Mouse (Mus musculus) hindbrain, embryonic 13.5 days (tissue): Measurements from ENCODE around the gene Cdc45. TPM values are rescaled to one million over a fixed set of nuclear protein-coding genes. Genes with fewer than 3 reads are reported as not detected.
"Not testable (repeated sequence)": the region's sequence is repeated elsewhere in the genome, so short reads cannot be mapped to it uniquely, and the experiment has no call there.

Experiments
- ATAC-seq: fragments of 200-750 bp; cut with Nextera tagmentation; 2 replicates; pipeline ENCODE4 v1.8.0; 2017; ENCODE audit warnings: moderate TSS enrichment; ENCODE audit not compliant: low FRiP score
- H3K27ac ChIP-seq: fragments of 300-500 bp; sonication (generic); 2 replicates; pipeline ENCODE4 v1.5.1; 2015; ENCODE audit warnings: inconsistent platforms, mild to moderate bottlenecking, moderate library complexity
- H3K27me3 ChIP-seq: fragments of 300-500 bp; sonication (generic); 2 replicates; pipeline ENCODE4 v1.6.1; 2015; ENCODE audit warnings: mild to moderate bottlenecking, inconsistent platforms
- H3K36me3 ChIP-seq: fragments of 300-500 bp; sonication (generic); 2 replicates; pipeline ENCODE4 v1.6.1; 2015; ENCODE audit warnings: mild to moderate bottlenecking, inconsistent platforms
- H3K4me1 ChIP-seq: fragments of 300-500 bp; sonication (generic); replicated peaks from 2 replicates; pipeline ENCODE4 v1.6.1; 2015; ENCODE audit warnings: inconsistent platforms
- H3K4me2 ChIP-seq: fragments of 300-500 bp; sonication (generic); 2 replicates; pipeline ENCODE4 v1.6.1; 2015; ENCODE audit warnings: inconsistent platforms, mild to moderate bottlenecking, moderate library complexity
- H3K4me3 ChIP-seq: fragments of 300-500 bp; sonication (generic); 2 replicates; pipeline ENCODE4 v1.5.1; 2015; ENCODE audit warnings: mild to moderate bottlenecking, inconsistent platforms
- H3K9ac ChIP-seq: fragments of 300-500 bp; sonication (generic); 2 replicates; pipeline ENCODE4 v1.6.1; 2015; ENCODE audit warnings: mild to moderate bottlenecking, inconsistent platforms
- H3K9me3 ChIP-seq: fragments of 300-500 bp; sonication (generic); 2 replicates; pipeline ENCODE4 v1.6.1; 2016; ENCODE audit warnings: inconsistent platforms
- WGBS: fragments of 180-500 bp; shearing (Covaris S2); methylation state at CpG from one replicate; pipeline ENCODE4 v1.1.7; 2015; 5-methylcytosine and 5-hydroxymethylcytosine counted together
- polyA plus RNA-seq: library from polyadenylated mRNA; unstranded; fragments of >200 nt; fragmentation: Nextera tagmentation; extraction: Ambion mirVana; gene quantifications from 2 replicates; pipeline ENCODE4 v1.2.1, GENCODE M21; 2015

The Cdc45 gene
- polyA plus RNA-seq: 11.3 and 12.3 TPM in 2 replicates

- Histone ChIP-seq H3K4me1 (peaks cover 22% of the 10 kb centered on the region), H3K4me3 (peak within 1 kb of the TSS; percentile 63), H3K4me2 (peak within 1 kb of the TSS; percentile 82), H3K36me3 (peaks cover 16% of the 10 kb centered on the region), H3K9me3 (no peaks in the 10 kb centered on the region), H3K27me3 (no peaks in the 10 kb centered on the region), H3K9ac (peak within 1 kb of the TSS; percentile 80), H3K27ac (peak within 1 kb of the TSS; percentile 25)
- ATAC-seq: peak; percentile 96
- WGBS: under 1% methylated on average over 42 of the region's 42 CpGs
Observed at GRCm38 (mm10) chr16:18811468-18812384, at the start of gene Cdc45, which contains the start of gene Ufd1. TSS of gene Cdc45 (minus strand) at chr16:18811987. TSS of gene Ufd1 (plus strand) at chr16:18811779.

GRCm38 (mm10) chr16:18860186-18860585 is 48.4 kb upstream of the Cdc45 start:
- no peak overlapping the region for H3K27ac ChIP-seq
- ATAC-seq: no peak
- WGBS: 74% methylated on average over 1 of the region's 1 CpGs

GRCm38 (mm10) chr16:18858551-18858950 is 46.8 kb upstream of the Cdc45 start:
- no peak overlapping the region for H3K4me3 ChIP-seq
- H3K9ac ChIP-seq: no peak overlapping the region
- no peaks in the 10 kb centered on the region for H3K4me1 ChIP-seq
- H3K27me3 ChIP-seq: no peaks in the 10 kb centered on the region
- no peak for ATAC-seq
- H3K9me3 ChIP-seq: no peaks in the 10 kb centered on the region
- no peak overlapping the region for H3K27ac ChIP-seq
- no peaks in the 10 kb centered on the region for H3K36me3 ChIP-seq
- H3K4me2 ChIP-seq: no peak overlapping the region

More at GRCm38 (mm10) chr16:18860186-18860585, 48.4 kb upstream of the Cdc45 start:
- no peak overlapping the region for H3K4me2 ChIP-seq
- H3K9ac ChIP-seq: no peak overlapping the region
- no peaks in the 10 kb centered on the region for H3K27me3 ChIP-seq
- H3K36me3 ChIP-seq: no peaks in the 10 kb centered on the region
- no peak overlapping the region for H3K4me3 ChIP-seq
- H3K4me1 ChIP-seq: no peaks in the 10 kb centered on the region
- H3K9me3 ChIP-seq: no peaks in the 10 kb centered on the region

GRCm38 (mm10) chr16:18849521-18850190 is 37.9 kb upstream of the Cdc45 start:
- not testable (repeated sequence) for H3K27me3 ChIP-seq, H3K4me3 ChIP-seq, H3K4me2 ChIP-seq, H3K9me3 ChIP-seq, H3K9ac ChIP-seq, H3K36me3 ChIP-seq, H3K4me1 ChIP-seq, ATAC-seq, H3K27ac ChIP-seq
- 90% methylated on average over 15 of the region's 17 CpGs for WGBS

GRCm38 (mm10) chr16:18846301-18846820 is 34.6 kb upstream of the Cdc45 start:
- no peak overlapping the region for H3K27ac ChIP-seq
- no peak for ATAC-seq
- no peak overlapping the region for H3K9ac ChIP-seq
- H3K4me1 ChIP-seq: no peaks in the 10 kb centered on the region
- H3K4me2 ChIP-seq: no peak overlapping the region
- no peaks in the 10 kb centered on the region for H3K27me3 ChIP-seq
- 91% methylated on average over 15 of the region's 15 CpGs for WGBS
- no peak overlapping the region for H3K4me3 ChIP-seq
- no peaks in the 10 kb centered on the region for H3K9me3 ChIP-seq
- no peaks in the 10 kb centered on the region for H3K36me3 ChIP-seq

- H3K4me2 ChIP-seq: no peak overlapping the region
- no peaks in the 10 kb centered on the region for H3K27me3 ChIP-seq
- peaks cover 35% of the 10 kb centered on the region for H3K36me3 ChIP-seq
- H3K9me3 ChIP-seq: no peaks in the 10 kb centered on the region
- no peak overlapping the region for H3K9ac ChIP-seq
- no peak overlapping the region for H3K27ac ChIP-seq
- H3K4me1 ChIP-seq: peaks cover 8% of the 10 kb centered on the region; the same call in 1 of the 2 replicates
- 93% methylated on average over 4 of the region's 4 CpGs for WGBS
- no peak for ATAC-seq
- no peak overlapping the region for H3K4me3 ChIP-seq
Observed at GRCm38 (mm10) chr16:18838346-18838745, 26.6 kb upstream of the Cdc45 start.

- WGBS: 2% methylated on average over 46 of the region's 46 CpGs
- H3K4me2 ChIP-seq: peak within 1 kb of the TSS; percentile 65
- peaks cover 8% of the 10 kb centered on the region; the same call in 1 of the 2 replicates for H3K4me1 ChIP-seq
- no peaks in the 10 kb centered on the region for H3K27me3 ChIP-seq
- H3K9me3 ChIP-seq: no peaks in the 10 kb centered on the region
- peak within 1 kb of the TSS; percentile 73 for H3K27ac ChIP-seq
- peaks cover 52% of the 10 kb centered on the region for H3K36me3 ChIP-seq
- peak within 1 kb of the TSS; percentile 73 for H3K4me3 ChIP-seq
- peak; percentile 98 for ATAC-seq
- peak within 1 kb of the TSS; percentile 86 for H3K9ac ChIP-seq
Observed at GRCm38 (mm10) chr16:18836468-18837208, 24.9 kb upstream of the Cdc45 start, which contains the start of the genes 2510002D24Rik and Gm28539. TSS of gene 2510002D24Rik (plus strand) at chr16:18836578. TSS of gene Gm28539 (plus strand) at chr16:18836584.

- Histone ChIP-seq H3K9ac (0 out of 2 replicates have a peak overlapping the region, but pooled peaks have one; percentile 86), H3K36me3 (peaks cover 57% of the 10 kb centered on the region), H3K9me3 (no peaks in the 10 kb centered on the region), H3K4me2 (peak overlapping the region; percentile 65), H3K27me3 (no peaks in the 10 kb centered on the region), H3K4me3 (peak overlapping the region; percentile 73), H3K27ac (no peak overlapping the region), H3K4me1 (peaks cover 8% of the 10 kb centered on the region; the same call in 1 of the 2 replicates)
- 32% methylated on average over 3 of the region's 3 CpGs for WGBS
- ATAC-seq: peak; percentile 63
Observed at GRCm38 (mm10) chr16:18836073-18836467, 24.3 kb upstream of the Cdc45 start.

- Histone ChIP-seq H3K4me2 (no peak overlapping the region), H3K4me3 (no peak overlapping the region), H3K27me3 (no peaks in the 10 kb centered on the region), H3K27ac (no peak overlapping the region), H3K4me1 (peaks cover 8% of the 10 kb centered on the region; the same call in 1 of the 2 replicates), H3K36me3 (peaks cover 68% of the 10 kb centered on the region), H3K9ac (no peak overlapping the region), H3K9me3 (no peaks in the 10 kb centered on the region)
- no peak for ATAC-seq
- 82% methylated on average over 2 of the region's 2 CpGs for WGBS
Observed at GRCm38 (mm10) chr16:18833486-18833885, 21.7 kb upstream of the Cdc45 start.

GRCm38 (mm10) chr16:18829102-18829501 is 17.3 kb upstream of the Cdc45 start:
- ATAC-seq: no peak
- 94% methylated on average over 6 of the region's 6 CpGs for WGBS
- Histone ChIP-seq H3K36me3 (peaks cover 94% of the 10 kb centered on the region), H3K4me2 (no peak overlapping the region), H3K4me3 (no peak overlapping the region), H3K9me3 (no peaks in the 10 kb centered on the region), H3K9ac (no peak overlapping the region), H3K27me3 (no peaks in the 10 kb centered on the region), H3K27ac (no peak overlapping the region), H3K4me1 (no peaks in the 10 kb centered on the region)

GRCm38 (mm10) chr16:18828630-18829029 is 16.8 kb upstream of the Cdc45 start:
- no peak overlapping the region for H3K4me3 ChIP-seq
- H3K9me3 ChIP-seq: no peaks in the 10 kb centered on the region
- peaks cover 94% of the 10 kb centered on the region for H3K36me3 ChIP-seq
- H3K4me2 ChIP-seq: no peak overlapping the region
- no peaks in the 10 kb centered on the region for H3K27me3 ChIP-seq
- ATAC-seq: no peak
- H3K9ac ChIP-seq: no peak overlapping the region
- H3K27ac ChIP-seq: no peak overlapping the region
- no peaks in the 10 kb centered on the region for H3K4me1 ChIP-seq
- WGBS: 95% methylated on average over 3 of the region's 3 CpGs
